Mouse (Mus musculus) layer of hippocampus, postnatal 10 days (tissue): ENCODE data around the gene Olfr878. TPM values are rescaled to one million over a fixed set of nuclear protein-coding genes. Genes with fewer than 3 reads are reported as not detected.
A peak's percentile ranks its signal among the peaks of the same experiment; 100 is the strongest.

ENCODE experiments used
- DNase-seq, 2 experiments: peaks; one replicate each; pipeline ENCODE4 v3.0.0; 2021; ENCODE audit warnings: low spot score in 2 of 2
- long read RNA-seq: library from polyadenylated mRNA; stranded (forward); transcript quantifications from one replicate; pipeline ENCODE4 v2.0.0, GENCODE M21; 2023
- total RNA-seq, 2 experiments: library from RNA; stranded (reverse); gene quantifications; 2 replicates each; pipeline ENCODE4 v1.2.3; 2021

The Olfr878 gene
- not detected for total RNA-seq
- long read RNA-seq: 0 reads

DNA sequence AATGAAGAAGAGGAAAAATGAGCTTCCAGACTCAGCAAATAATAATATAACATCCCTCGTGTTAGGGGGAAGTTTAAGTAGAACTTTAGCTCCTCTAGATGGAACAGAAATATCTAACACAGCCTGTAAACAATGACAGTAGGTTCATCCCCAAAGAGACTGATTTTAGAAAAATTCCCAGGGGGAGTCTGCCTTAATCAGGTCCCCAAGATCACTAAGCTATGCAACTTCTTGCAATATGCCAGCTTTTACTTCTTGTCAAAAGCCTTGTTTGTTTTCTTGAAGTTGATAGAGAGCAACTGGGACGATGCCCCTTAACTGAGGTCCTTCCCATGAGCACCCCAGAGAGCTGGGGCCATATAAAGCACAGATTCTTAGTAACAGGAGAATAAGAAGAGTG, at the start of gene Olfr878:
TSS of gene Olfr878 (plus strand) at position 301 of the 400 bp plus-strand sequence.
- DNase-seq: no peak

DNA sequence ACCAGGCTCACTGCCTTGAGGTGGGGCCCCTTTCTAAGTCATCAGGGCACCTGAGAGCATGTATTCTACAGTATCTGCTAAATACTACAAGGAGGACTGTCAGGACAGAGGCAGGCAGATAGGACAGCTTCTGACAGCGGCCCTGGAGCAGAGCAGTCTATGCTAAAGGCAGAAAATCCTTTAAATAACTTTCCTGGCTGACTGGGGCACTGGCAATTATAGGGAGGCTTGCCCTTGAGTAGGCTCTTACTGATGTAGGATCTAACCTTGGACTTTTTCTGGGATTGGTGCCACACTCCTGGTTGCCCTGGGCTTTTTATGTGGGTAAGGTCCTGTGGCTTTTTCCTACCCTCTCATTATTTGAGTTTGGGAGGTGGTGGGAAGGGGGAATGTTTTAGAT, 47.4 kb upstream of the Olfr878 start:
- no peak for DNase-seq

DNA sequence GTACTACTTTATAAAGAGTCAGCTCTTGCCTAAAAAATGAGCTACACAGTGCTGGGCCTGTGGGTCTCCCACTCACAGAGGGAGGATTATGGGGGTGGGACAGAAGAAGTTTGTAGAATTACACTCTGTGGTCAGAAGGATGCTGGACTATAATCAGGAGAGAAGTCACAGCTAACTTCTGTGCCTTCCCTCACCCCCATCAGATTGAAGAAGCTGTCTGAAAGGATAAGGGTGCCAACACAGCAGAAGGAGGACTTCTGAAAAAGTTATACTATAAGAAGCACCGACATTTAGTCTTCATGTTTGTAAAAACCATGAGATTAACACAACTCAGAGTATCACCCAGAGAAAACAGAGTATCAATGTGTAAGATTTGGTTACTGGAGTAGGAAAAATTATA, 46.5 kb upstream of the Olfr878 start:
- DNase-seq: no peak

DNA sequence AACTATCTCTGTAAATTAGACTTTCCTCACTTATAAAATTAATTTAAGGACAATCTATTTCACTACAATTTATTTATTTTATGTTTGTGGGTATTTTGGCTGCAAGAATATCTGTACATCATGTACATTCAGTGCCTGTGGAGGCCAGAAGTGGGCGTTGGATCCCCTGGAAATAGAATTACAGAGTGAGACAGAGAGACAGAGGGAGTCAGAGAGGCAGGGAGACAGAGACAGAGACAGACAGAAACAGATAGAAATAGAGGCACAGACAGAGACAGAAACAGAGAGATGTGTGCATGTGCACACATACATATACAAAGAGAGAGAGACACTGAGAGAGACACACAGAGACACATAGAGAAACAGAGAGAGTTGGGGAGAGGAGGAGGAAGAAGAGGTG, 46.1 kb upstream of the Olfr878 start:
- no peak for DNase-seq

DNA sequence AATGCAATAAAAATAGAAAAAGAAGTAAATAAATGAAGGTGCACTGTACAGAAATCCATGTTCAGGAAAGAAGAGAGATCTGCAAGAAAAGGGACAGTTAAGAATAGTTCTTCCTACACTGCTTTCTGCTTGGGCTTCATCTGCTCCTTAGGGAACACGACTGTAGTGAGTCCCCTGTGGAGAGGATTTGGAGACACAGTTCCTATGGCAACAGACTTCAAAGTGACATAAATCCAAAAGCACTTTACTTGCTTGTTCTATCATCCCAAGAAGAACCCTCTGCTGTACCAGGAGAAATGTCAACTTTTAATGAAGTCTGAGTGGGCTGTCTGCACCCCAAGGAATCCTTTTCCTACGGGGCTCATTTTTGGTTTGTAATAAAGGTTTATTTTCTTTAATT, 26.7 kb upstream of the Olfr878 start:
- DNase-seq: no peak

DNA sequence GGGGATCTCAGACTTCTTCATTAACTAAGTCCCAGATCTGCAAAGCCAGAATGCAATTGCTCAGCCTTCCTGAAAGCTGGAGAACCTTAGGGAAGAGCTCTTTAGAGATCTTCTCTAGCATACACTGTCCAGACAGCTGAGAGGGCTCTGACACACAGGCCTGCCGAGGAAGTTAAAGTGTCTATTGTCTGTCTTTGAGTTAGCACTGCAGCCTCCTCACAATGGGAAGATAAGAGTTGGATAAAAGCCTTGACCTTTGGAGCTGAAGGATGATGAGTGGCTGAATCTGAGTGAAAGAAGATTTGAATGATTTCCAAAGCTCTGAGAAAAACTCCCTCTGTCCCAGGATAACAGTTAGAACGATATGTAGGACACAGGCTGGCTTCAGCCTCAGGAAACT, 21.0 kb upstream of the Olfr878 start, which contains the start of gene Olfr145:
TSS of gene Olfr145 (plus strand) at position 64 of the 400 bp plus-strand sequence.
- DNase-seq: no peak

DNA sequence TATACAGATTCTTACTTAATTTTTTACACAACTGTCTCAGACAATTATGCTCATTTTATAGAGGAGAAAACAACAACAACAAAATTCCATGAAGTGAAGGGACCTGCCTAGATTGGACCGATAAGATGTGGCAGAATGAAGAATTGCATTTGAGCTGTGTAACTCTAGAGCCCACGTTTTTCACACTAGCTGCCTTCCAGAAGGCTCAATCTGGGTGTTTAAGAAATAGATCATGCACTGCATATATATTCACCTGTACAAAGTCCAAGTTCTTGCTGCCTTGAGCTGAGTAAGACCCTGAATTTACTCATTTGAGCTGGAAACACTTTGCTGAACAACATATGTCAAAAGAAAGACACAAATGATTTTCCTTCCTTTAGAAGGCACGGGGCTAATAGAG, 12.1 kb upstream of the Olfr878 start:
- DNase-seq: no peak

DNA sequence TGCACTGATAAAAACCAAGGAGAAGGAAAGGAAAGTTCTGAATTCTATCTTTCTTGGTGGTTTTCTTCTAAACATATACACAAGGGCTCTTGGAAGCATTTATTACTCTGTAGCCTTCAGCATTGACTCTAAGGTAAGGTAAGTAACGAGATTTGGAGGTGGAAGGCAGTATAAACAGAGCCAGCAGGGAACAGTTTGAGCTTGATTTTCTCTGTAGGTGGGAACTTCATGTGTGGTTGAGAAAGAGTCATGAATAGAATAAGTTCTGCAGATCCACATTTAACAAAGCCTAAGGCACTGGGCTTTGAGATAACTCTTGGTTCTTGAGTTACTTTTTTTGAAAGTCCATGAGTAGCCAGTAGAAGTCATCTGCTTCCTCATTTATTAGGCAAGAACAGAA, 378 bp downstream of the Olfr878 start:
- no peak for DNase-seq

DNA sequence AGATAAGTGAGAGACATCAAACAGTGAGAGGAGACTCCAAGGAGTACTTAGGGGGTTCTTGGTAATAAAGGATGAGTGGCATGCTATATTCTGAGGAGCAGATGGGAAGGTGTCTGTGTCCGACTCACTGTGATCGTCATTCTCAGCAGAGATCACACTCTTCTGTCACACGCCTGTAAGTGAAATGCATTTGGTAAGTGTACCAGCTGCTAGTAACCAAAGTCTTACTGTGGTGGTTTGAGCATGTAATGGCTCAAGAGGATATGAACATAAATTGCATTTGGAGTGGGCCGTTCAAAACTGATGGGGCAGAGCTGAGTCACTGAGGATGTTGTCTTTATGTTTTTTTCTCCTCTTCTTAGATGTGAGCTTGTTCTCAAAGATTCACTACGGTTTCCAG, 6.6 kb downstream of the Olfr878 start:
- DNase-seq: no peak

DNA sequence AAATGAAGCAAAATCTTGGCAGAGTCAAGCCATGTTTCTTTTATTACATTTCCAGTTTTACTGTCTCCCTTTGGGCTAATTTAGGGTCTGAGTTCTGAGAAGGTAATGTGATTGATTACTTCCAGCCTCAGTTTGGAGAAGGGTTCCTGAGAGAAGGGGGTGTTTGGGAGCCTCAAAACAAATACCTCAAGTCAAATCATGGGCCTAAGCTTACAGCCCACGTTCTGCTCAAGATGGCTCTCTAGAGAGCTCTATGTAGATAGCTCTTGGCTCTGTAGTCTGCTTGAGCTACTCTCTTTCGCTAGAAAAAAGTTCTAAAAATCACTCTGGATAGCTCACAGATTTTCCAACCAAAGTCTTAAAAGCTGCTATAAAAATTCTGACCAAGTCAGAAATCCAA, 7.8 kb downstream of the Olfr878 start:
- DNase-seq: no peak

DNA sequence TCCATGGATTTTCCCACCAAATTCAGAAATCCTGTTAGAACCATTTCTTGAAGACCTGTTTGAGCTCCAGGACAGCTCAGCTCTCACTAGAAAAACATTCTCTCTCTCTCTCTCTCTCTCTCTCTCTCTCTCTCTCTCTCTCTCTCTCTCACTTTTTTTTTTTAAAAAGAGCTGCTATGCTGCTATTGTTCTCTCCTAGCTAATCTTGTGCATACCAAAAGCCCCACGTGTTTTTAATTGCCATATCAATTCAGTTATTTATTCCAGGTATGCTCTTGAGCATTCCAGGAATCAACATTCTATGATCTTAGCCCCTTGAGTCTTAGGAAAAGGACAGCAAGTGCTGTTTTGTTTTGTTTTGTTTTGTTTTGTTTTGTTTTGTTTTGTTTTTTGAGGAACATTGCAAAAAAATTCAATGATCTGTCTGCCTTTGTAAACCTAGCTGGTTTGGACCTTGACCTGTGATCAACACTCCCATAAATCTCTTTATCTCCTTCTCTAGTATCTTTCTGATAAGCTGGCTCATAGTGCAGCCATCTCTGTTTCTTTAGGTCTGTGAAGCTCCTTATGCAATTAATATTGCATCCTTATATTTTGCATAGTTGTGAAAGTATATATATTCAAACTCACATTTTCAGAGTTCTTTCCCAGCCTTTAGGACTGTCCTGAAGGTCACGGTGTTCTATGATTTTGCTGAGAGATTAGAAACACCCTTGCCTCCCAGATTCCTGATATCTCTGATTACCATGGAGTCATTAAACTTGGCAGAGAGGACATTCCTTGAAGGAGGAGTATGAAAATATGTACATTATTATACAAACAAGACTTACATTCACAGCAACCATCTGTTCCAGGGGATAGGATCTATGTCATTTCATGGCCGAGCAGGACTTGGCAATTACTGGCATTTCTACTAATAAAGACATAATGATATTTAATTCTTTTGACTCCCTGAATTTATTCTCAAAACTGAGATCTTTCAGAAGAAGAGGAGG, 8.7 kb downstream of the Olfr878 start:
- DNase-seq: no peak

DNA sequence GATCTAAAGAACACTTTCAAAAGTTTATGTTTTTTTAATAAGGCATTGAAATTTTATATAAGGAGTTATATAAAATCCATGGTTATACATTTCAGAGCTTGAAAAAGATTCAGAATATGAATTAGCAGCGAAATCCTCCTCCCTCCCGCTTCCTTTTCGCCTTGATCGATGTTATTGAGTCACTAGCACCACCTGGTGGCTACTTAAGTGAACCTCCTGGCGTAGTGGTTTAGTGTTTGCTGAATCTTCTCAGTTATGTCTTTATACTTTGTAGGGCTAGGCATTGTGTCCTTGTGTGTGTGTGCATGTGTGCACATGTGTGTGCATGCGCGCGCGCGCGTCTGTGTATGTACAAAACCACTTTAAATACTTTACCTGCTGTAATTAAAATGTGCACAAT, 14.9 kb downstream of the Olfr878 start:
- peak; percentile 69 to 76 for DNase-seq

DNA sequence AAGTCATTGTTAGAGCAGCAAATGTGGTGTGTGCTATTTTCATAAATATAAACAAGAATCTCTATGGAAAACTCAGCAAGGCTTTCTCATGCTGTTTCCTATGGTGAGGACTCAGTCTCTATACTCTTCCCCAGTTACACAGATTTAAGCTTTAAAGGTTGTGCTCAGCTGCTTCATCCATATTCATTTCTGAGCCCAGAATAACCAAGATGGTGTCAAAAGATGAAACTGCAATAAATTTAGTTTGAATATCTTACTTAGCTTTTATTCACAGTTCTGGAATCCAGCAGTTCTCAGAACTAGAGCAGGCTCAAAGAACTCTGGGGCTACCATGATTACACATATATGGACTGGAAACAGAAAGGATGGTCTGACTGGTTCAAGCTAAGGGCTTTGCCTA, 16.5 kb downstream of the Olfr878 start:
- no peak for DNase-seq

DNA sequence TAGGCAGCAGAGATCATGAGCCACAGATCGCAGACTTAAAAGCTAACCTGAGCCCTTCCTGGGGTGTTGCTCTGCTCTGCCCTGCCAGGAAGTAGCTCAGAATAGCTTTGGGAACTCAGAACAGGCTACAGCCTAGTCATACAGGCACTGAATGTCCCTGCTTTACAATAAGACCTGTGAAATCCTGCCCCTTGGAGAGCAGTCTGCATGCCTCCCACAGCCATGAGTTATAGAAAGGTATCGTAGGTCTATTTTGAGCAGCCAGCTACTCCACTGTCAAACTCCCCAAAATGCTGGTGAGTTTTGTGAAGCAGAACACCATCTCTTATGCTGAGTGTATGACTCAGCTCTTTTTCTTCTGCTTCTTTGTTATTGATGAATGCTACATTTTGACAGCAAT, 23.5 kb downstream of the Olfr878 start:
- no peak for DNase-seq

Other genes starting within 250 kb of the Olfr878 start
- gene Panx3, start 248.6 kb upstream of the Olfr878 start, total RNA-seq: not detected
- not detected for gene Olfr160, start 201.6 kb upstream of the Olfr878 start, total RNA-seq
- gene Olfr874, start 172.7 kb upstream of the Olfr878 start, total RNA-seq: not detected
- not detected for gene Olfr875, start 146.0 kb upstream of the Olfr878 start, total RNA-seq
- not detected for gene Olfr876, start 114.8 kb upstream of the Olfr878 start, total RNA-seq
- gene Olfr877, start 63.6 kb upstream of the Olfr878 start, total RNA-seq: not detected
- gene Olfr145, start 21.1 kb upstream of the Olfr878 start, total RNA-seq: not detected
- gene Olfr881, start 74.0 kb downstream of the Olfr878 start, total RNA-seq: not detected
- gene Olfr883, start 108.0 kb downstream of the Olfr878 start, total RNA-seq: not detected
- not detected for gene Olfr884, start 128.7 kb downstream of the Olfr878 start, total RNA-seq
- not detected for gene Olfr885, start 143.5 kb downstream of the Olfr878 start, total RNA-seq
- gene Olfr887, start 166.2 kb downstream of the Olfr878 start, total RNA-seq: not detected
- not detected for gene Olfr888, start 190.3 kb downstream of the Olfr878 start, total RNA-seq
- gene Olfr889, start 197.4 kb downstream of the Olfr878 start, total RNA-seq: not detected
- gene Olfr890, start 224.7 kb downstream of the Olfr878 start, total RNA-seq: not detected